Mouse (Mus musculus) liver, postnatal 0 days (tissue): ENCODE results near the gene Prdx5.

Experiments
- CTCF ChIP-seq: sonication (generic); IDR thresholded peaks from 2 replicates; pipeline ENCODE4 v1.5.1; 2016; ENCODE audit warnings: antibody characterized with exemption, low read depth
- EP300 ChIP-seq: IDR thresholded peaks from 2 replicates; pipeline ENCODE4 v1.6.1; 2016; ENCODE audit warnings: antibody characterized with exemption, low read depth, mild to moderate bottlenecking

- TF ChIP-seq CTCF (no peak), EP300 (no peak)
These were observed 37.8 kb upstream of the Prdx5 start for GRCm38 (mm10) chr19:6947742-6948141.
